Mouse (Mus musculus): Measurements from ENCODE around the gene Ago4. TPM values are rescaled to one million over a fixed set of nuclear protein-coding genes. Genes with fewer than 3 reads are reported as not detected.
A peak's percentile ranks its signal among the peaks of the same experiment; 100 is the strongest.

The Ago4 gene
- total RNA-seq, 2 experiments from 2014 or later: 5.9 to 8.4 TPM

- DNase-seq (ENCODE audit: low spot score in 2 of 2): no peak
- intact Hi-C loops (cut with DNase I): loop anchor here (1.0 kb wide), 1 partner anchor 65 kb away; the partner anchor contains the start of gene Ago1
These were observed 428 bp upstream of the Ago4 start for GRCm38 (mm10) chr4:126533729-126534070.

GRCm38 (mm10) chr4:126532292-126532691 lies 980 bp downstream of the Ago4 start:
- no peak for DNase-seq (ENCODE audit: low spot score in 2 of 2)
- intact Hi-C loops (cut with DNase I): no loop called here

- no peak for DNase-seq (ENCODE audit: low spot score in 2 of 2)
- intact Hi-C loops (cut with DNase I): no loop called here
These were observed 6.4 kb downstream of the Ago4 start for GRCm38 (mm10) chr4:126526828-126527227.

GRCm38 (mm10) chr4:126526164-126526563 lies 7.1 kb downstream of the Ago4 start:
- intact Hi-C loops (cut with DNase I): no loop called here
- no peak for DNase-seq (ENCODE audit: low spot score in 2 of 2)

GRCm38 (mm10) chr4:126512308-126513066 lies 20.8 kb downstream of the Ago4 start:
- DNase-seq (ENCODE audit: low spot score in 2 of 2): no peak
- intact Hi-C loops (cut with DNase I): no loop called here

- no peak for DNase-seq (ENCODE audit: low spot score in 2 of 2)
- intact Hi-C loops (cut with DNase I): no loop called here
These were observed 22.3 kb downstream of the Ago4 start for GRCm38 (mm10) chr4:126511013-126511412.

- no peak for DNase-seq (ENCODE audit: low spot score in 2 of 2)
- intact Hi-C loops (cut with DNase I): no loop called here
These were observed 24.2 kb downstream of the Ago4 start for GRCm38 (mm10) chr4:126509072-126509471.

GRCm38 (mm10) chr4:126508110-126508899 lies 25.0 kb downstream of the Ago4 start:
- intact Hi-C loops (cut with DNase I): no loop called here
- no peak for DNase-seq (ENCODE audit: low spot score in 2 of 2)

GRCm38 (mm10) chr4:126502977-126503309 lies 30.3 kb downstream of the Ago4 start:
- intact Hi-C loops (cut with DNase I): no loop called here
- DNase-seq (ENCODE audit: low spot score in 2 of 2): no peak

- no peak for DNase-seq (ENCODE audit: low spot score in 2 of 2)
- intact Hi-C loops (cut with DNase I): no loop called here
These were observed 30.9 kb downstream of the Ago4 start for GRCm38 (mm10) chr4:126502141-126502976.

GRCm38 (mm10) chr4:126498601-126499000 lies 34.7 kb downstream of the Ago4 start:
- intact Hi-C loops (cut with DNase I): no loop called here
- no peak for DNase-seq (ENCODE audit: low spot score in 2 of 2)

GRCm38 (mm10) chr4:126496963-126497362 lies 36.3 kb downstream of the Ago4 start:
- DNase-seq (ENCODE audit: low spot score in 2 of 2): no peak
- intact Hi-C loops (cut with DNase I): no loop called here

GRCm38 (mm10) chr4:126495942-126496790 lies 37.1 kb downstream of the Ago4 start:
- intact Hi-C loops (cut with DNase I): no loop called here
- no peak for DNase-seq (ENCODE audit: low spot score in 2 of 2)

- intact Hi-C loops (cut with DNase I): no loop called here
- no peak for DNase-seq (ENCODE audit: low spot score in 2 of 2)
These were observed 37.8 kb downstream of the Ago4 start for GRCm38 (mm10) chr4:126495453-126495852.

GRCm38 (mm10) chr4:126493416-126493815 lies 39.9 kb downstream of the Ago4 start:
- no peak for DNase-seq (ENCODE audit: low spot score in 2 of 2)
- intact Hi-C loops (cut with DNase I): no loop called here

- intact Hi-C loops (cut with DNase I): no loop called here
- no peak for DNase-seq (ENCODE audit: low spot score in 2 of 2)
These were observed 41.3 kb downstream of the Ago4 start for GRCm38 (mm10) chr4:126491977-126492376.

GRCm38 (mm10) chr4:126490726-126491125 lies 42.5 kb downstream of the Ago4 start:
- DNase-seq (ENCODE audit: low spot score in 2 of 2): no peak
- intact Hi-C loops (cut with DNase I): no loop called here

- intact Hi-C loops (cut with DNase I): no loop called here
- DNase-seq (ENCODE audit: low spot score in 2 of 2): no peak
These were observed 43.5 kb downstream of the Ago4 start for GRCm38 (mm10) chr4:126489811-126490210.

GRCm38 (mm10) chr4:126486217-126486616 lies 47.1 kb downstream of the Ago4 start:
- peak in 1 of 2 experiments; percentile 43 for DNase-seq (ENCODE audit: low spot score in 2 of 2)
- intact Hi-C loops (cut with DNase I): no loop called here
